Mouse (Mus musculus): Measurements from ENCODE around the gene Trpm2. TPM values are rescaled to one million over a fixed set of nuclear protein-coding genes. Genes with fewer than 3 reads are reported as not detected.
"Not testable (repeated sequence)": the region's sequence is repeated elsewhere in the genome, so short reads cannot be mapped to it uniquely, and the experiment has no call there.

Trpm2 gene
- not detected for polyA plus RNA-seq (2012; fragmentation: generic; extraction: Trizol)

- Histone ChIP-seq H3K4me3 (no peak within 1 kb of the TSS), H3K36me3 (ENCODE audit: control insufficient read depth, insufficient read depth) (no peaks in the 10 kb centered on the region), H3K27me3 (ENCODE audit: control insufficient read depth, insufficient read depth, insufficient read length) (peaks cover 29% of the 10 kb centered on the region), H3ac (ENCODE audit: control insufficient read depth, insufficient read length) (no peak within 1 kb of the TSS), H3K4me2 (ENCODE audit: low read depth) (no peak within 1 kb of the TSS), H3K79me2 (ENCODE audit: control insufficient read depth, insufficient read depth) (no peaks in the 10 kb centered on the region)
- no peak for TF ChIP-seq REST (IDR thresholded peaks at IDR 0.05; ENCODE audit: insufficient read depth, insufficient read length)
- no peak for TF ChIP-seq MAX (IDR thresholded peaks at IDR 0.05; ENCODE audit: low read depth)
- TF ChIP-seq TCF12 (IDR thresholded peaks at IDR 0.05; ENCODE audit: insufficient read depth, poor library complexity, severe bottlenecking): no peak
- TF ChIP-seq TCF3 (IDR thresholded peaks at IDR 0.05; ENCODE audit: insufficient read length, low read depth): no peak
- TF ChIP-seq MYOG (IDR thresholded peaks at IDR 0.05; ENCODE audit: control insufficient read depth in 1 of 3, insufficient read depth in 1 of 3, insufficient read length in 2 of 3, low read depth in 2 of 3): no peak
- no peak for TF ChIP-seq POLR2A (IDR thresholded peaks at IDR 0.05; ENCODE audit: insufficient read length, low read depth)
- no peak for TF ChIP-seq POLR2AphosphoS2 (IDR thresholded peaks at IDR 0.05; ENCODE audit: insufficient read length, low read depth)
- no peak for TF ChIP-seq MYOD1 (IDR thresholded peaks at IDR 0.05; ENCODE audit: control insufficient read depth in 1 of 3, insufficient read length in 2 of 3, low read depth in 2 of 3)
- TF ChIP-seq CEBPB (IDR thresholded peaks at IDR 0.05; ENCODE audit: insufficient read depth, poor library complexity, severe bottlenecking): no peak
- no peak for TF ChIP-seq SRF (IDR thresholded peaks at IDR 0.05; ENCODE audit: control insufficient read depth, insufficient read length, low read depth)
- TF ChIP-seq USF1 (IDR thresholded peaks at IDR 0.05; ENCODE audit: low read depth): no peak
Observed at GRCm38 (mm10) chr10:77970481-77970880, at the start of gene Trpm2. TSS of gene Trpm2 (minus strand) at chr10:77970563.

DNA sequence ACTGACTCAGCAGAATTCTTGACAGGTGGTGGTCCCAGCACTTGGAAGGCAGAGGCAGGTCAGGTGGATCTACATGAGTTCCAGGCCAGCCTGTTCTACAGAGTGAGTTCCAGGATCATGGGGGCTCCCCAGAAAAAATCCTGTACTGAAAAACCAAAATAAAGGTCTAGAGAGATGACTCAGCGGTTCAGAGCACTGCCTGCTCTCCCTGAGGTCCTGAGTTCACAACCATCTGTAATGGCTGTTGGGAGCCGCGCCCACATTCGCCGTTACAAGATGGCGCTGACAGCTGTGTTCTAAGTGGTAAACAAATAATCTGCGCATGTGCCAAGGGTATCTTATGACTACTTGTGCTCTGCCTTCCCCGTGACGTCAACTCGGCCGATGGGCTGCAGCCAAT is 49.6 kb upstream of the Trpm2 start:
- peaks cover 14% of the 10 kb centered on the region for H3K27me3 ChIP-seq (ENCODE audit: control insufficient read depth, insufficient read depth, insufficient read length)
- H3K4me3 ChIP-seq; H3K4me2 ChIP-seq (ENCODE audit: low read depth); H3K36me3 ChIP-seq (ENCODE audit: control insufficient read depth, insufficient read depth); H3ac ChIP-seq (ENCODE audit: control insufficient read depth, insufficient read length); H3K79me2 ChIP-seq (ENCODE audit: control insufficient read depth, insufficient read depth): not testable (repeated sequence)

- Histone ChIP-seq H3K79me2 (ENCODE audit: control insufficient read depth, insufficient read depth) (no peaks in the 10 kb centered on the region), H3K4me3 (no peak overlapping the region), H3K27me3 (ENCODE audit: control insufficient read depth, insufficient read depth, insufficient read length) (peaks cover 14% of the 10 kb centered on the region), H3K4me2 (ENCODE audit: low read depth) (peak overlapping the region; percentile 73), H3ac (ENCODE audit: control insufficient read depth, insufficient read length) (no peak overlapping the region), H3K36me3 (ENCODE audit: control insufficient read depth, insufficient read depth) (no peaks in the 10 kb centered on the region)
- no peak for TF ChIP-seq REST (IDR thresholded peaks at IDR 0.05; ENCODE audit: insufficient read depth, insufficient read length)
- no peak for TF ChIP-seq POLR2AphosphoS2 (IDR thresholded peaks at IDR 0.05; ENCODE audit: insufficient read length, low read depth)
- no peak for TF ChIP-seq TCF3 (IDR thresholded peaks at IDR 0.05; ENCODE audit: insufficient read length, low read depth)
- no peak for TF ChIP-seq MYOG (IDR thresholded peaks at IDR 0.05; ENCODE audit: control insufficient read depth in 1 of 3, insufficient read depth in 1 of 3, insufficient read length in 2 of 3, low read depth in 2 of 3)
- TF ChIP-seq USF1 (IDR thresholded peaks at IDR 0.05; ENCODE audit: low read depth): no peak
- no peak for TF ChIP-seq CEBPB (IDR thresholded peaks at IDR 0.05; ENCODE audit: insufficient read depth, poor library complexity, severe bottlenecking)
Observed at GRCm38 (mm10) chr10:78019291-78019690, 48.9 kb upstream of the Trpm2 start.

- Histone ChIP-seq H3K79me2 (ENCODE audit: control insufficient read depth, insufficient read depth) (no peaks in the 10 kb centered on the region), H3K4me2 (ENCODE audit: low read depth) (peak overlapping the region; percentile 73), H3K27me3 (ENCODE audit: control insufficient read depth, insufficient read depth, insufficient read length) (peaks cover 14% of the 10 kb centered on the region), H3ac (ENCODE audit: control insufficient read depth, insufficient read length) (no peak overlapping the region), H3K36me3 (ENCODE audit: control insufficient read depth, insufficient read depth) (no peaks in the 10 kb centered on the region), H3K4me3 (no peak overlapping the region)
- TF ChIP-seq TCF3 (IDR thresholded peaks at IDR 0.05; ENCODE audit: insufficient read length, low read depth): no peak
- peak in 1 of 3 experiments; percentile 13 for TF ChIP-seq MYOD1 (IDR thresholded peaks at IDR 0.05; ENCODE audit: control insufficient read depth in 1 of 3, insufficient read length in 2 of 3, low read depth in 2 of 3)
- no peak for TF ChIP-seq REST (IDR thresholded peaks at IDR 0.05; ENCODE audit: insufficient read depth, insufficient read length)
- no peak for TF ChIP-seq E2F4 (IDR thresholded peaks at IDR 0.05; ENCODE audit: insufficient read depth)
- peak in 1 of 3 experiments; percentile 5 for TF ChIP-seq MYOG (IDR thresholded peaks at IDR 0.05; ENCODE audit: control insufficient read depth in 1 of 3, insufficient read depth in 1 of 3, insufficient read length in 2 of 3, low read depth in 2 of 3)
Observed at GRCm38 (mm10) chr10:78018797-78019203, 48.4 kb upstream of the Trpm2 start.

- TF ChIP-seq USF1 (IDR thresholded peaks at IDR 0.05; ENCODE audit: low read depth) (no peak), POLR2A (IDR thresholded peaks at IDR 0.05; ENCODE audit: insufficient read length, low read depth) (no peak), REST (IDR thresholded peaks at IDR 0.05; ENCODE audit: insufficient read depth, insufficient read length) (no peak), POLR2AphosphoS2 (IDR thresholded peaks at IDR 0.05; ENCODE audit: insufficient read length, low read depth) (no peak), CEBPB (IDR thresholded peaks at IDR 0.05; ENCODE audit: insufficient read depth, poor library complexity, severe bottlenecking) (no peak), TCF12 (IDR thresholded peaks at IDR 0.05; ENCODE audit: insufficient read depth, poor library complexity, severe bottlenecking) (no peak), MYOG (IDR thresholded peaks at IDR 0.05; ENCODE audit: control insufficient read depth in 1 of 3, insufficient read depth in 1 of 3, insufficient read length in 2 of 3, low read depth in 2 of 3) (no peak), SRF (IDR thresholded peaks at IDR 0.05; ENCODE audit: control insufficient read depth, insufficient read length, low read depth) (no peak), MAX (IDR thresholded peaks at IDR 0.05; ENCODE audit: low read depth) (no peak), TCF3 (IDR thresholded peaks at IDR 0.05; ENCODE audit: insufficient read length, low read depth) (no peak), MYOD1 (IDR thresholded peaks at IDR 0.05; ENCODE audit: control insufficient read depth in 1 of 3, insufficient read length in 2 of 3, low read depth in 2 of 3) (no peak), E2F4 (IDR thresholded peaks at IDR 0.05; ENCODE audit: insufficient read depth) (no peak)
- no peak overlapping the region for H3K4me2 ChIP-seq (ENCODE audit: low read depth)
- no peaks in the 10 kb centered on the region for H3K79me2 ChIP-seq (ENCODE audit: control insufficient read depth, insufficient read depth)
- H3K27me3 ChIP-seq (ENCODE audit: control insufficient read depth, insufficient read depth, insufficient read length): peaks cover 14% of the 10 kb centered on the region
- no peak overlapping the region for H3K4me3 ChIP-seq
- no peaks in the 10 kb centered on the region for H3K36me3 ChIP-seq (ENCODE audit: control insufficient read depth, insufficient read depth)
- H3ac ChIP-seq (ENCODE audit: control insufficient read depth, insufficient read length): no peak overlapping the region
Observed at GRCm38 (mm10) chr10:78016366-78016765, 46.0 kb upstream of the Trpm2 start.

Data from myocyte (in vitro differentiated cells).